Mouse (Mus musculus) adrenal gland (tissue): ENCODE measurements around the gene Dnajc8.

ENCODE experiments used
- intact Hi-C: fragments of 180-260 bp; cut with DNase I; formaldehyde crosslinking; loops from one replicate; pipeline ENCODE4 v1.15.1; 2025
- long read RNA-seq, 2 experiments: library from polyadenylated mRNA; unstranded; transcript quantifications; one replicate each; pipeline ENCODE4 v2.0.0; 2020; ENCODE audit warnings: borderline replicate concordance in 1 of 2; ENCODE audit not compliant: insufficient replicate concordance in 1 of 2

The Dnajc8 gene
- long read RNA-seq, experiment 1, transcript Dnajc8-202 (9 exons, 1,401 nt), result major isoform, 51 of 92 reads
- long read RNA-seq, experiment 1, partial matches to known transcripts, result 34 of 92 reads
- long read RNA-seq, experiment 1, other reads (novel, unspliced or antisense), result 7 of 92 reads
- long read RNA-seq, experiment 2, transcript Dnajc8-202 (9 exons, 1,401 nt), result major isoform, 31 of 104 reads
- long read RNA-seq, experiment 2, partial matches to known transcripts, result 66 of 104 reads
- long read RNA-seq, experiment 2, other reads (novel, unspliced or antisense), result 6 of 104 reads

- intact Hi-C loops, result no loop called here
Observed at GRCm38 (mm10) chr4:132535406-132536121, at the start of gene Dnajc8. Dnajc8 (plus strand) TSS chr4:132535550.

DNA sequence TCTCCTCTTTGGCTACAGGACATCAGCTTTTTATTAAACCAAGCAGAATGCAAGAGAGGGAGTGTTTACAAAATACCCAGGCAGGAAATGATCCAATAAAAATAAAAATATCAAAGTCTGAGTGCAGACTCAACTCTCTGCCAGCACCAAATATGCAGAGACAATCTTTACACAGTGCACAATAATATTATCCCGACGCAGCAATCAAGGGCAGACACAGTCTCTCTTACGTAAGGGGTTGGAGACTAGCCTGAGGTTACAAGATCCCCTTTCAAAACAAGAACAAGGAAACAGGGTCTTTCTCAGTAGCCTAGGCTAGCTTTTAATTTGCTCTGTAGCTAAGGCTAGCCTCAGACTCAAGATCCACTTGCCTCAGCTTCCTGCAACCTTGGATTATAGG is 46.8 kb upstream of the Dnajc8 start:
- intact Hi-C loops, result no loop called here

DNA sequence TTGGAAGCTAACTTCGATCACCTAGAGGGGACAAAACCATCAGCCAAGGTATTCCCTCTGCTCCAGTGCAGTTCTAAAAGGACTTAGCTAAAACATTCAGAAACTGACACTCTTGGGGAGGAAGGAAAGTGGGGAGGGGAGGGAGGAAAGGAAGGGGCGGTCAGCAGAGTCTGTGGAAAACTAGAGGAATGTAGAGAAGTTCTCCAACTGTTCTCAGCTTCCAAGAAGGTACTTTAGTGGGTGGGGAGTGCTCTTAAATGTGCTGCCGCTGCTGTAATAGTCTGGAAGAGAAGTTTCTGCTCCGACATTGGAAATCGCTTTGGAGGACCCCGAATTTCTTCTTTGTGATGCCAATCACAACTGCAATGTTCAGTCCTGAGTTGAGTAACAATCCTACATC is 46.4 kb upstream of the Dnajc8 start:
- intact Hi-C loops, result no loop called here

- intact Hi-C loops, result no loop called here
Observed at GRCm38 (mm10) chr4:132490273-132491010, 44.9 kb upstream of the Dnajc8 start.

- intact Hi-C loops, result no loop called here
Observed at GRCm38 (mm10) chr4:132491057-132491456, 44.3 kb upstream of the Dnajc8 start.

- intact Hi-C loops, result no loop called here
Observed at GRCm38 (mm10) chr4:132491748-132492147, 43.6 kb upstream of the Dnajc8 start.

GRCm38 (mm10) chr4:132492178-132493060 is 42.9 kb upstream of the Dnajc8 start:
- intact Hi-C loops, result no loop called here

DNA sequence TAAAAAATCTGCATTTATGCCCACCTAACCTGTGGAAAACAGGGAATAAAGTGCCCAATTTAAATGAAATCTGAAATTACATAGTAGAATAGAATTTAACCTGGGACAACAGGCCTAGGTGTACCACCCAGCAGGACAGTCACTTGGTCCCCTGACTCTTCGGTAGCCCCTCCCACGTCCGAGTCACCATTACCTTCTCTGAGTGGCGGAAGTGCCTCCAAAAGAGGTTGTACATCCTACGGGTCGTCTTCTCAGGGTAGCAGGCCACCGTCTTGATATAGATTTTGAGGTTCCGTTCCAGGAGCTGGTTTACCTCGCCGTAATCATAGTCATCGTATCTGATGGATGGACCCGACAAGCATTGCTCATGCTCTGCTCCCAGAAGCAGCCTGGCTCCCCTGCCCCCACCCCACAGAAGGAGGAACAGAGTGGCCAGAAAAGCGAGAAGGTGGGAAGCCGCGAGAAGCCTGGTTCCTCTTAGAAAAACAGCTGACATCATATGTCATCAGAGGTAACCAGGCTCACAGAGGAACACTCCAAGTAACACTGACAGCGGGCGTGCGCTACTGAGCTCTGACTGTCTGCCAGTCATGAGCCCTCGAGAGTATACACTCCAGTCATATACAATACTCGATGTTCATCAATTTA is 41.0 kb upstream of the Dnajc8 start:
- intact Hi-C loops, result no loop called here

- intact Hi-C loops, result no loop called here
Observed at GRCm38 (mm10) chr4:132501639-132502038, 33.7 kb upstream of the Dnajc8 start.

DNA sequence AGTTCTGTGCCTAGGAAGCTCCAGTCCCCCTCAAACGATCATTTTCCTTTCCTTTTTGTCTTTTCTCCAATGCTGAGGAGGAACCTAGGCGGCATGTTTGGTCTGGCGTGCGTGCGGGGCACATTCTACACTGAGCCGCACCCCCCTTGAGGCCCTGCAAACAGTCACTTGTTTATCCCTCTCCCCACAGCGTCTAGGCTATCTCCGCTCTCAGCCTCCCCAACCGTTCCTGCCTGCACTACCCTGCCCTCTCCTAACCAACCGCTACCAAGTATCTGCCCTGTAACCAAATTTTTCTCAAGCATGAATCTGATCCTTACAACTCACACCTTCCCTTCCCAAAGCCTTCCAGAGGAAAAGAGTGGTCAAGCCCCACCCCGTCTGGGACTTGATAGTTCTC is 32.0 kb upstream of the Dnajc8 start:
- intact Hi-C loops, result no loop called here

DNA sequence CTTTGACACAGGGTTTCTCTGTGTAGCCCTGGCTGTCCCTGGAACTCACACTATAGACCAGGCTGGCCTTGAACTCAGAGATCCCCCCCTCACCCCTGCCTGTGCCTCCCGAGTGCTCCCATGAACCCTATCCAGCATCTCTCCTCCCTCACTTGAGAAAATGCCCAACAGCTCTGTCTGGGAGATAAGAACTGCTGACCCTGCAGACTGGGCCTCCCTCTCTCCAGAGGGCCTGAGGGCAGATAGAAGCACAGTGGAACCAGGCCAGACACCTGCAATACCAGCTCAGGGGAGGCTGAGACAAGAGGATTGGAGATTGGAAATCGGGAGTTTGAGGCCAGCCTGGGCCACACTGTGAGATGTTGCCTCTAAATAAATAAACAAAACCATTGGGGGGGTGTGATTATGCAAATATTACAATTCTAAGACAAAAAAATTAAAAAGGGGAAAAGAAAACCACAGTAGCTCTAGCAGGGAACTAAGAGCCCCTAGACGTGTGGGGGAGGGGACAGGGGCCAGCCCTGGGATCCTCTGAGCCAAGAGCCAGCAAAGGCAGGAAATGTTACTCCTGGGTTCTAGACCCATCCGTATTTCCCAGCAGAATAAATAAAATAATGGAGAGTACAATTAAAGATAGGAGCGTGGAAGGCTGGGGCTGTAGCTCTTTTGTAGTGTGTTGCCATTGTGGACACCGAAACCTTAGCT is 30.2 kb upstream of the Dnajc8 start:
- intact Hi-C loops, result loop anchor here (5.0 kb wide), 1 partner anchor 38 kb away; no protein-coding TSS in a partner anchor

DNA sequence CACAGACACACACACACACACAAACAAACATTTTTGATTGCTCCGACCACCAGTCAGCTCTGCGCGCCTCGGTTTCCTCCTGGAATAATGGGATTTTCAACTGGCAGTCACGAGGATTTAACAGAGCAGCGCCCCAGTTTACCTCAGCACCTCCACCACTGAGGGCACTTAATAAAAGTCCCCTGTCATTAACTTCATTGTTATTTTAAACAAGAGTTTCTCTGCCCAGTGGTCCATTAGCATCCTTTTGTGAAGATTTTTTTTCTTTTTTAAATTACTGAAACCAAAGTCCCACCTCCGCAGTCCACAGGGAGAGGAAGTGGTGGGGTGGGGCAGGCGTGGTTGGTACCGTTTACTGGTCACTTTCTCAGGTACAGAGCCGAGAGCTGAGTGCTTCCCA is 29.6 kb upstream of the Dnajc8 start:
- intact Hi-C loops, result loop anchor here (5.0 kb wide), 1 partner anchor 38 kb away; no protein-coding TSS in a partner anchor

- intact Hi-C loops, result loop anchor here (5.0 kb wide), 1 partner anchor 39 kb away; no protein-coding TSS in a partner anchor
Observed at GRCm38 (mm10) chr4:132506250-132506649, 29.1 kb upstream of the Dnajc8 start.

DNA sequence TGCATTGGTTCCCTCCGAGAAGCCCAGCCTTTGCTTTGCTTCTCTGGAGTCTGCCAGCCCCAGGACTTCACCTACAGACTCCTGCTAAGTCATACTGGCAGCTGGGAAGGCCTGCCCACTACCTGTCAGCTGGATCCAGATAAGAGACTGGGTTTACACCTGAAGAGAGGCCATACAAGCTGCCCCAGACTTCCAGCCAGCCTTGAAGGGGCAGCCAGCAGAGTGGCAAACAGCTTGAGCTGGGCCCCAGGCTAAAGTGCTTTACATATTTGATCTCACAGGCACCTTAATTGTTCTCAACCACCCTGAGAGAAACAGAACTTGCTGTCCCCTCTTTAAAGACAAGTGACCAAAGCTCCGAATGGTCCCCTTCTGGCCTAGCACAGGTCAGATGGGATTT is 28.1 kb upstream of the Dnajc8 start:
- intact Hi-C loops, result loop anchor here (5.0 kb wide), 1 partner anchor 40 kb away; no protein-coding TSS in a partner anchor

DNA sequence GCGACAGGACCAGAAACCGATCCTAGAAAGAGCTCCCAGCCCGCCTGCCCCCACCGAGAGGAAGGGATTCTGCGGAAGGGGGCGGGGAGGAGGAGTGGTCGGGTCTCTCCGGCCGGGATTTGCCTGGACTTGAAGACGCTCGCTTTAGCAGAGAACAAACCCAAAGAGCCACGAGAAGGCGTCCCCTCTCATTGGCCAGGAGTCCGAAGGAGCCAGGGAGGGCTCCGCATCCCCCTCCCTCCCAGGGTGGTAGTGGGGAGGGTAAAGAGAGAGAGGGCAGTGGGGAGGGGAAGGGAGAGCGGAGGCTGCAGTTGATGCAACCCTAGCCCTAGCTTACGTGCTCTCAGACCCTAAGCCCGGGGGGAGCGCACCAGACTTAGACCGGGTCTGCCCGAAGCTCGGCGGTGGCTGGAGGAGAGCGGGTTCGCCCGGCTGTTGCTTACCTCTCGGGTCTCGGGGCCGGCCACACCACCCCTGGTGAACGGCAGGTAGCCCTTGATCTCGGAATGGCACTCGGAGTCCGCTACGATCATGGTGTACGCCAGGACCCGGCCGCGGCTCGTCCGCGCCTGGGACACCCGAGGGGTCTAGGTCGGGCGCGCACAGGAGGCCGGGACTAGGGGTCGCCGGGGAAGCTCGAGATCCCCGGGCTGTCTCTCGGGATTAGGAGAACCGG is 25.6 kb upstream of the Dnajc8 start:
- intact Hi-C loops, result loop anchor here (5.0 to 10.0 kb wide), 4 partner anchors 42 to 205 kb away; partner anchors contain the start of genes Phactr4, Rab42 and Rcc1

- intact Hi-C loops, result loop anchor here (5.0 to 10.0 kb wide), 3 partner anchors 88 to 206 kb away; partner anchors contain the start of genes Phactr4, Rab42 and Rcc1
Observed at GRCm38 (mm10) chr4:132510352-132510798, 25.0 kb upstream of the Dnajc8 start, which contains the start of gene Sesn2. Sesn2 (minus strand) TSS chr4:132510501.

DNA sequence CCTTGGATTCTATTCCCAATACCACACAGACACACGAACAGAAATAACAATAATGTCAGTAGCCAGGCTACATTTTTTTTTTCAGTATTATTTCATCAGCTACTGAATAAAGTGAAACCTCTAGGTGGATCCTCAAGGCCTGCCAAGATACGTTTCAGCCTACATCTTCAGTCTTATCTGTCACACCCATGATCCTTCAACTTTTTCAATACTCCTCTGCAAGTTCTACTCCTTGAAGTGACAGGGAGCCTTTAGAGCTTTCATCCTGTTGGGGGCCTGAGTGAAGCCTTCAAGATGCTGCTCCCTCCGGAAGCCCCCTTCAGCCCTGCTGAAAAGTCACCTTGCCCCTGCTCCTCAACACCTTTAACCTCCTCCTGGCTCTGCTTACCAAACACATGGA is 23.3 kb upstream of the Dnajc8 start:
- intact Hi-C loops, result loop anchor here (5.0 to 10.0 kb wide), 3 partner anchors 90 to 207 kb away; partner anchors contain the start of genes Phactr4, Rab42 and Rcc1
